Mouse (Mus musculus) lung, adult 2 months (tissue): ENCODE data around the gene Gm4792.

Experiments
- CTCF ChIP-seq: fragments of 200-500 bp; IDR thresholded peaks from 2 replicates; pipeline ENCODE4 v1.5.1; 2011; ENCODE audit warnings: mild to moderate bottlenecking, low read length, control low read depth; ENCODE audit not compliant: insufficient read depth
- POLR2A ChIP-seq: fragments of 200-500 bp; IDR thresholded peaks from 2 replicates; pipeline ENCODE4 v1.6.1; 2011; ENCODE audit warnings: low read depth, mild to moderate bottlenecking, control low read depth, low read length, borderline replicate concordance; ENCODE audit errors: extremely low read depth

- no peak for TF ChIP-seq POLR2A
- no peak for TF ChIP-seq CTCF
These were observed at the start of gene Gm4792 for GRCm38 (mm10) chr10:94298471-94298870.
